Mouse (Mus musculus): ENCODE measurements at regions not wholly inside any gene's neighbourhood (a gene's known extent, or its start where the extent isn't known, plus 50 kb on each side); places are given as distances from the start of the nearest gene placed in this dataset.
"Not testable (repeated sequence)": the region's sequence is repeated elsewhere in the genome, so short reads cannot be mapped to it uniquely, and the experiment has no call there.

DNA sequence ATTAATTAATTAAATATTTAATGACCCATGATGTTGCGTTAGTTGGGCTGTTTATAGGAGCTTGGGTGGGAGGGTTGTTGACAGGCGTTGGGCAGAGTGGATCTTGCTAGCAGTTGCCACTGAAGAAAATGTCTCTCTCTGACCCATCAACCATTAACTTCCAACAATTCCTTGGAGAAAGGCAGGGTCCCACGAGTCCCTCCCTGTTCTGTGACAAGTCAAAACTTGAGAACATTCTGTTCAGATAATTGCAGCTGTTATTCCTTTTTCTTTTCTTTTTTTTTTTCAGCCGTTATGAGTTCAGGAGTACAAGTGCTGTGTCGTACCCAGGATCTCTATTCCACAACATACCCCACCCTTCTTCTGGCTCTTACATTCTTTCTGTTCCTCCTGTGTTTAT is 59.8 kb upstream of the Tnfrsf21 start:
- DNase-seq, result no peak

DNA sequence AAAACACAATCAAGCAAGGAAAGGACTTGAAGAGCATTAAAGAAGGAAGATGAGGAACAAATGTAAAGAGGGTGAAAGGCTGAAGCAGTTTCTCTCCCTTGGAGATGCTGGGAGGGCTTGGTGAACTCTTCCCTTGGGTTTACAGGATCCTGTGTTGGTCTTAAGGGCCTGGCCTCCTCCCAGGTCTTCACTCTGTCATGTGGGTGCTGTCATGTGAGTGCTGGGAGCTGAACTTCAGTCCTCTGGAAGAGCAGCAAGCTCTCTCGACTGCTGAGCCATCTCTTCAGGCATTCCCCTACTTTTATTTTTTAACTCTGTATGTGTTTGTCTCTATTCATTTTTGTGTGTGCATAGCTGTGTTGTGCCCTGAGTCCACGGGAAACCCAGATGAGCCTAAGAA is 61.6 kb upstream of the Tnfrsf21 start:
- no peak for DNase-seq

DNA sequence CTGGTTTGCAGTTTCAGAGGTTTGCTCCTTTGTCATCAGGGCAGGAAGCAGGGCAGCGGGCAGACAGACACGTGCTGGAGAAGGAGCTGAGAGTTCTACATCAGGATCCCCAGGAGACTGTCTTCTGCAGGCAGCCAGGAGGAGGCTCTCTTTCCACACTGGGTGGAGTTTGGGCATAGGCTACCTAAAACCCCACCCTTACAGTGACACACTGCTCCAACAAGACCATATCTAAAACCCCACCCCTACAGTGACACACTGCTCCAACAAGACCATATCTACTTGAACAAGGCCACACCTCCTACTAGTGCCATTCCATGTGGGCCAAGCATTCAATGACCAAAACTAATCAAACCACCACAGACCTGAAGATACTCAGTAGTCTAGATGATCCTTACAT is 68.0 kb upstream of the Cd2ap start:
- DNase-seq, result no peak

DNA sequence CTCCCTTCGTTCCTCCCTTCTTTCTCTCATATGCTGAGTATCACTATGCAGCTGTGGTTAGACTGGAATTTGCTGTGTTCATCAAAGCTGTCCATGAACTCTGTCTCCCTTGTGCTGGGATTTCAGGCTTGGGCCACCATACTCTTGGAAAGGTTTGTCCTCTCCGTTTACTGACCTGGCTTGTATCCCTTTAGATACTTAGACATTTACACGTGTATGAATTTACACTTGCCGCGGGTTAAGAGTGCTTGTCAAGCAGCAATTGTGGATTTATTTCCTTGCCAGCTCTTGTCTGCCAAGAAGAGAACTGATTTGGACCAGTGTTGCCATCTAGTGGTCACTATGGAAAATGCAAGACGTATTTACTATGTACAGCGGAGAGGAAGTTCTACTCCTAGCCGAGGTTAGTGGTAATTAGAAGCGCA is 66.8 kb upstream of the Cd2ap start:
- peak; percentile 43 for DNase-seq

DNA sequence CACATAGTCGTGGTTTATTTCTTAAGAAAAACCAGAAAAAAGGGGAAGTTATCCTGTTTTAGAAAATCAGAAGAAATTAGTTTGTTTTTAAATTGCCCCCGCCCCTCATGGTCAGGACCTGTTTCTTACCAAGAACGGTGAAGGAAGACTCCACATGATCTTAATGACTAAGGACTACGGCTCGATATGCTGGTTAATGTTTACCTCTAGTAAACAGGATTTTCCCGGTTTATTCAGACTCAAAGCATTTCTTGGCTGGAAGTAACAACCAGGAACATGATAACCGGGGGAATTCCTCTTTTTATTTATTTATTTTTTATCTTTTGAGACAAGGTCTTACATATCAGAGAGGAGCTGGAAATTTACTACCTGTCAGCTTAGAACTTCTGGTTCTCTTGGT is 63.0 kb upstream of the Cd2ap start:
- DNase-seq, result no peak

DNA sequence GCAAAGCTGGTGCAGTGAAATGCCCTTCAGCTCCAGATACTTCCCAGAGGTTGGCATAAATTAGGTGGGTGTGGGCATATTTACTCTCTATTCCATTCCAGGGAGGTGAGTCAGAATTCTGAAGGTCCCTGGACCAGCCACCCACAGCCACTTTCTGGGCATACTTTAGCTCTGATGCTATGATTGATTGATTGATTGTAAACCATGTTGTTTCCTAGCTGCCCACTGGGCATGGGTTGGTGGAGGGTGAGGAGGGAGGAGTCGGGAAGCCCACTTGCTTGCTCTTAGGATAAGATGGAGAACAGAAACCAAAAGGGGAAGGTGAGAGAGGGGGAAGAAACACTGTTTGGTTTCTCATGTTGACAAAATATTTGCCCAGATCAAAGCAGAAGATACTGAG is 62.1 kb upstream of the Cd2ap start:
- DNase-seq, result no peak

DNA sequence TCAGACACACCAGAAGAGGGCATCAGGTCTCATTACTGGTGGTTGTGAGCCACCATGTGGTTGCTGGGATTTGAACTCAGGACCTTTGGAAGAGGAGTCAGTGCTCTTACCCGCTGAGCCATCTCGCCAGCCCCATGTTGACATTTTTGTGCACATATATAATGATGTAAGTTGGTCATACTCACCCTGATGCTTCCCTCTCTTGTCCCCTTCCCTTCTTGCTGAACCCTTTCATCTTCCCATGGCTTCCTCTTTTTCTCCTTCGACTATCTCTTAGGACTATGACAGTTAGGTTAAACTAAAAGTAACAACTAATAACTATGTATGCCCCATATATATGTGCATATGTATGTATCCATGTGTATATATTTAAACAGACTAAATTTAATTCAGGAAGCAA is 61.0 kb upstream of the Cd2ap start:
- not testable (repeated sequence) for DNase-seq

DNA sequence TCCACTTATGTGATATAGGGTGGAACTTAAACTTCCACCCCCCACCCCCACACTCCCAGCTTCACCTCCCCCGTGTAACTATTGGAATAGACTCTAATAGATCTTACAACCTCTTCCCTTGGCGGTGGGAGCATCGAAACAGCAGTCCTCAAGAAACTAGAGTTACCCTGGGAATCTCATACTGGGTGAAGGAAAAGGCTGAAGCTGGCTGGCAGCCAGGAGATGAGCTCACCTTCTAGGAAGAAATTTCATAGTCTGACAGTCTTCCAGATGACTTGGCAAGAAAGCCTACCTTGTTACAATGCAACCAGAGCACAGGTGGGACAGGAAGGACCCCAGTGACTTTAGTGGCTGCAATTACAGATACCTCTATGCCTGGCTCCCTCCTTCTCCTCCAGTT is 57.6 kb upstream of the Cd2ap start:
- no peak for DNase-seq

DNA sequence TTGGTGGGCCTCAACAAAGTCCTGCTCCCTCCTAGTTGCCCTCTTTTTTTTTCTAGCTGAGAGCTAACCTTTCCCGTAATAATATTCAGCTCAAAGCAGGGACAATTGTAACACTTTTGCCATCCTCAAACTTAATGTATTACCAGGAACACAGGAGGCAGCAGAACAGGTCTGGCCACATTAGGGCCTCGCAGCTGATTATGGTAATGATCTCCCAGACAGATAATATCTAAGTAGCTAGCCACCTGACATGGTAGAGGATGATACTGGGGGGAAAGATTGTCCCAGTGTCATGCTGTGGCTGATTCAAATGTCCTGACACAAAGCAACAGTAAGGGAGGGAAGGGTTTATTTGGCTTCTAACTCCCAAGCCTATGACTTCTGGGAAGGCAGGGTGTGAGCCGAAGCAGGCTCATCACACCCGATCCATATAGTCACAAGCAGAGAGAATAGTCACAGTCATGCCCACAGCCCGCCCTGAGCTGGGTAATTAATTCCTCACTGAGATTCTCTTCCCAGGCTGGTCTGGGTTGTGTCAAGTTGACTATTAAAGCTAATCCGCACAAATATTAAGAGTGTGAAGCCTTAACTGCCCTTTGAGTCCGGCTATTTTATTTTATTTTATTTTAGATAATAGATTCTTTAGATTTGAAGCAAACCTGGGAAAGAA is 57.0 kb upstream of the Cd2ap start:
- DNase-seq, result no peak

DNA sequence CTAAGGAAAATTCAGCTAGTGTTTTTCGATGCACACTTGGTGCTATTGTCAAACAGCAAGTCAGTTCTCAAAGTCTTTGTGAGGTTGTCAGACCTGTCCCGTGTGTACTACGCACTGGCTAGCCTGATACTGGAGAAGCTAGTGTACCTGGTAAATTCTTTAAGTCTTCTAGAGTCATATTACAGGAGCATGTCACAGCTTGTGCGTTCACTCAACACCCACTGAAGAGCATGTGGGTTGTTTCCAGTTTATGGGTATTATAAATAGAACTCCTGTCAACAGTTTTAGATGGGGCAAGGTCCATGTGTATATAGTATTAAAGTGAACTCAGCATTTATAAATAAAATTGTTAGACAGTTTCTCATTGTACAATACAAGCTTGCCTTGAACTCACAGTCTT is 50.9 kb upstream of the Cd2ap start:
- no peak for DNase-seq
